Mouse (Mus musculus) ovary, postnatal 36 days (tissue): ENCODE measurements around the gene Mblac2.

Source experiments
- DNase-seq: peaks from one replicate; pipeline ENCODE4 v3.0.0; 2022; ENCODE audit warnings: low spot score, mixed read lengths

Mblac2 gene

GRCm38 (mm10) chr13:81740898-81741297 is 29.8 kb downstream of the Mblac2 start:
- DNase-seq: no peak

GRCm38 (mm10) chr13:81743391-81744091 is 32.4 kb downstream of the Mblac2 start:
- no peak for DNase-seq

- no peak for DNase-seq
Measured at GRCm38 (mm10) chr13:81744092-81744396, 32.9 kb downstream of the Mblac2 start.

- no peak for DNase-seq
Measured at GRCm38 (mm10) chr13:81754878-81755277, 43.7 kb downstream of the Mblac2 start.

- no peak for DNase-seq
Measured at GRCm38 (mm10) chr13:81755324-81755723, 44.2 kb downstream of the Mblac2 start.

DNA sequence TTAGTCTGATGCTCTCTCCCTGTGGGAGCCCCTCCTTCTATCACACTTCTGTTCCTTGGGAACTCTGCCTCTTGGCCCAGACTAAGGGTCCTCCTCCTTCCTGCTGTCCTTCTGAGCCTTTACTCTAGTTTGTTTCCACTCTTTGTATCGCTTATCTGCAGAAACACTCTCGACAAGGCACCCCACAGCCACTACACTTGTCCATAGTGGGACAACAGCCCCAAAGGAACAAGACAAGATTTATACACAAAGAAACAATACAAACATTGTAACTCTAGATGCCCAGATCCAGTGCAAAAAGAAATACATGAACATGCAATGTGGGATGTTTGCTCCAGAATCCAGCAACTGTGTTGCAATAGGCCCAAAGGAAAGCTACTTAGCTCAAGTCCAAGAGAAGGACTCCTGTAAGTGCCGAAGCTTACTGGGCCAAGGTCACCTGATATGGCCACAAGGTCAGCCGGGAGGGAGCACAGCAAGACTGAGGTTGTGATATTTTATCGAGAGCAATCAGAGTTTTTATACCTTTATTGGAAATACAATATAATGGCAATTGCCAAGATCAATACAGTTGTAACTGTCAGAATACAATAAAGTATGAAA is 46.0 kb downstream of the Mblac2 start:
- DNase-seq: no peak

GRCm38 (mm10) chr13:81760379-81760778 is 49.2 kb downstream of the Mblac2 start:
- no peak for DNase-seq

- DNase-seq: no peak
Measured at GRCm38 (mm10) chr13:81761566-81762186, 50.5 kb downstream of the Mblac2 start.

DNA sequence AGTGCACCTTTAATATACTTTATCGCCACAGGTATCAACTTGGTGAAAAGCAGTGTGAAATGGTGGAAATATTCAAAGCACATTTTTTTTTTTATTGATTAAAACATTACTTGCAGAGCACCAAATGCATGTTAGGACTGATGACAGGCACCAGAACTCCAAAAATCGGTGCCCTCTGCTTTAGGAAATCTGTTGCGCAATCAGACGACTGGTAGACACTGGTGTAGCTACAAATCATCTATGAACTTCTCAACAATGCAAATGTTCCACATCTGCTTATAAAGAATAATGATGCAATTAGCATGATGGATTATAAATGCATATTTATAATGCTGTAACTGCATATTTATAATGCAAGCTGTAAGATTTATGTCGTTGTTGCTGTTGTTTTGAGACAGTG is 53.0 kb downstream of the Mblac2 start:
- DNase-seq: no peak

DNA sequence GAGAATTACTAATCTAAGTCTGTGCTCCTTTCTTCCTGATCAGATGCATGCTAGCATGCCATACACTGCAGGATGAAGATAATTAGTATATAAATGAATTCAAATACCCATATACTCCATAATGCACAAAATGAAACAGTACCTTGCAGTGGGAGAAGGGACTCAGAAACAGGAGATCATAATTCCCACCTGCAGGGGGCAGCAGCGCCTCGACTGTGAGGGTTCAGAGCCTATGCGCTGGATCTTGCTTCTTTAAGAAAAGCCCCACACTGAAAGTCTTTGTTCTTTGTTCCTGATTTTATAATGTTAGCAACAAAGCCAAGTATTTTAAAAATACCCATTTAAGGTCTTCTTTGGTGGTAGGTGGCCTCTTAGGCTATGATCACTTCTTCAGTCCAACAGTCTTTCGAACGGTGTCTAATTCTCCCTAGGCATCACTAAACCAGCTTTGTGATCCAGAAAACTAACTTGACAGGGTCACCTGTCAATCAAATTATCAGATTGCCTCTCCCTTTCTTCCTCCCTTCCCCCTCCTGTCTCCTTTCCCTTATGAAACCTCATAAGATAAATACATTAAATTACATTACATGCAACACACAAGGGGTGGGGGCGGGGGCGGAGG is 56.0 kb downstream of the Mblac2 start:
- peak; percentile 66 for DNase-seq

GRCm38 (mm10) chr13:81776217-81776616 is 65.1 kb downstream of the Mblac2 start:
- DNase-seq: no peak

DNA sequence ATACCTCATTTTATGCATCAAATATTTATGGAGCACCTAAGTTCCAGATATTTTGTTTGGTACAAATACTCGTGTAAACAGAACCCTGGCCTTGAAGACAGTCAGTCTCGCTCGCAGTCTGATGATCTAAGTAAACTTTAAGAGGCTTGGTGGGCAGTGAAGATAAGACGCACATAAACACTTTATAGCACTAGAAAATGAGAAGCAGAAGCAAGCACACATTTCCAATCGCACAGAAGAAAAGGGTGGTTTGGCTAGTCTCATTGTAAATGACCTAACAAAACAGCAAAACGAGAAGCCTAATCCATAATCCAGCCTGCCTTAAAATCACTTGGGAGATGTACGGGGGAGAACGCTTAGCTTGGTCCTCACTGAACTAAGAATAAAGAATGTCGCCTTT is 71.3 kb downstream of the Mblac2 start:
- no peak for DNase-seq

DNA sequence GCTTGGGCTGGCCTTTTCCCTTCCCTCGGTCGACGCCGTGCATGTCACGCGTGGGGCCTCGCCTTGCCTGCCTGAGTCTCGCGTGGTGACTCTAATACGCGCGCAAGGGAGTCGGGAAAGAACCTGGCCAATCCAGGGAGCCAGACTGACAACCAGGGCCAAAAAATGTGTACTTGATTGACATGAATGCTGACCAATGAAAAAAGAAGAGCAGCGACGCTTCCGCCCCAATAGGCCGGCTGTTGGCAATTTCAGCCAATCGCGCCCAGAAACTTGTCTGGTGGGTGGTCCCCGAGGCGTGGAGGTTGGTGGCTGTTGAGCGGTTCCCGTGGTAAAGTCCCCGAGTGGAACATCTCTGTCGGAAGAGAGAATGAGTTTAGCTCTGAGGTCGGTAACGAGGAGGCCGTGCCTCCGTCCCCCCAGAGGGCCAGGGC is 71.8 kb downstream of the Mblac2 start, which contains the start of gene Cetn3:
Gene Cetn3 (plus strand): TSS at position 107 of the 434 bp plus-strand sequence.
- DNase-seq: peak; percentile 87

DNA sequence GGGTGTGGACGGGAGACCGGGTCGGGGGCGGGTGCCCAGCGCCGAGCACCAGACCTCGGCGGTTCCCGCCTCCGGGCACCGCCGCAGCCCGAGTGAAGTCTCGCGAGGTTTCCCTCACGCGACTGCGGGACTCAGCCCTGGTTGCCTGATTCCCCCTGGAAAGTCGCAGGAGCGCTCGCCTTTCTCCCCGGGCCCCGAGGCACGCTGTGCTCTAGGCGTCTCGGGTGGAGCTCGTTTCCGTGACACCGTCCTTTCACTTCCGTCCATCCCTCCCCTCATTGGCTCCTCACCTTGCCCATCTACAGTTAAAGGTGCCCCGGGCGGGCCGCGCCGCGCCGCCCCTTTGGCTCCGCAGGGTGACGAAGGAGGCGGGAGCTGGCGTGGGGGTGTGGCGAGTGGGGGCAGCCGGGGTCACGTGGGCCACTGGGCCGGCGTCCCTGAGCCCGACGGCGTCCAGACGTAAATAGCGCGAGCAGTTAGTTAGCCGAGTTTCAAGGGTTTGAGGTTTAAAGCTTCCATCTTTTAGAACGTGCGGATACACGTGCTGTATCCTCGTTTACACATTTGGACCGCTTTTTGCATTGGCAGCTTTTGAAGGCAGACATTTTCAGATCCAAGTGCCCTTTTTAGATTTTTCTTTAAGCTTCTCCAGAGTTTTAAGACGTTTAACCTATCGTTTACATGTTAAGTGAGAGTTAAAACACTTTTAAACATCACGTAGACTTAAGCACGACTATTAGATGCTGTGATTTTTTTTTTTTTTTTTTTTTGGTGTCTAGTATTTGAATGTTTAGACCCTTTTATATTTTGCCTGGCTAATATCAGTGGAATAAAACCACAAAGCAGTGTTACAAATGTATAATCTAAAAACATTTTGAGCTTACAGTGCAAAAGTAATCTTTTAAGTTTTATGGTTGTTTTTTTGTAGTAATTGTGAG is 72.5 kb downstream of the Mblac2 start:
- peak; percentile 97 for DNase-seq

DNA sequence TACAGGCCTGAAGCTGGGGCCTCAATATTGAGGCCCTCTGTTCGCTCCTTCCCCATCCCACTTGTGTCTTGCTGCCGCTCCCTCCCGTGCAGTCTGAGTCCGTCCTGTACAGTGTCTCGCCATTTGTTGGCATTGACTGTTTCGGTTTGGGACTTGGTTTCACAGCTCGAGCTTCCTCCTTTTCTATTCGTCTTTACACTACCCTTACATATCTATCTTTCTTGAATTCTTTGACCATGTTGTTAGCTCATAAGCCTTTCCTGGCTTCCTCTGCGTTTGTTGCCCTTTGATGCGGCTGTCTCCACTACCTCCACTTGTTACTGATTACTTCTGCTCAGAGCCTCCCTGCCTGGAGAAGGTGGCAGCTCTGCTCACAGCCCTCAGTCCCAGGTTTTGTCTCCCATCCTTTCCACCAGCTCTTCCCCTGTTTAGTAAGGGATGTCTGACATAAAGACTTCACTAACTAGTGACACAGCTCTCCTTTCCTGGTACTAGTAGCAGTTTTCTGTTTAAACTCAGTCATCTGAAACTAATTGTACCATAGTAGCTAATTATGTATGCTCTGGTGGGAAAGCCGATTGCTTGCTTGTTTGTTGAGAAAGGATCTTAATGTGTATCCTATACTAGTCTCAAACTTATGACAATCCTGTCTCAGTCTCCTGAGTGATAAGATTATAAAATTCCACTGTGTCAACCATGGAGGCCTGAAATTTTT is 74.8 kb downstream of the Mblac2 start:
- DNase-seq: no peak

- DNase-seq: no peak
Measured at GRCm38 (mm10) chr13:81790160-81790559, 79.0 kb downstream of the Mblac2 start.

GRCm38 (mm10) chr13:81791861-81792260 is 80.7 kb downstream of the Mblac2 start:
- DNase-seq: no peak

GRCm38 (mm10) chr13:81793850-81794249 is 82.7 kb downstream of the Mblac2 start:
- no peak for DNase-seq

DNA sequence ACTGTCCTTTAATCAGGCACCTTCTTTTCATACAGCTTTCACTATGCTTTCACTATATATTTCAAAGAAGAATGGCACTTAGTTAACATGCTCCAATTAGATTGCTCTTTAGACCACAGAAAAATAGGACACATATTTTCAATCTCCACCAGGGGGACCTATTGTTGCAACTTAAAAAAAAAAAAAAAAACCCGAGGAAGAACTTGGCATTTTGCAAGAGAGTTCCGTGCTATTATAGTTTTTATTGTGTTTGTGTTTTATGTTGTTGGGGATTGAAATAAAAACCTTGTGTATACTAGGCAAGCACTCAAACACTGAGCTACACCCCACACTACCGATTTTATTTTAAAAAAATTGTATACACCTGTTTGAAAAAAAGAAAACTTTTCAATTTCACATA is 90.0 kb downstream of the Mblac2 start:
- no peak for DNase-seq
